Mouse (Mus musculus): Measurements from ENCODE around the gene Evc. TPM values are rescaled to one million over a fixed set of nuclear protein-coding genes. Genes with fewer than 3 reads are reported as not detected.

The Evc gene
- 21.5 and 24.0 TPM in 2 replicates for polyA plus RNA-seq (2014; fragmentation: Nextera tagmentation; extraction: Ambion mirVana)

DNA sequence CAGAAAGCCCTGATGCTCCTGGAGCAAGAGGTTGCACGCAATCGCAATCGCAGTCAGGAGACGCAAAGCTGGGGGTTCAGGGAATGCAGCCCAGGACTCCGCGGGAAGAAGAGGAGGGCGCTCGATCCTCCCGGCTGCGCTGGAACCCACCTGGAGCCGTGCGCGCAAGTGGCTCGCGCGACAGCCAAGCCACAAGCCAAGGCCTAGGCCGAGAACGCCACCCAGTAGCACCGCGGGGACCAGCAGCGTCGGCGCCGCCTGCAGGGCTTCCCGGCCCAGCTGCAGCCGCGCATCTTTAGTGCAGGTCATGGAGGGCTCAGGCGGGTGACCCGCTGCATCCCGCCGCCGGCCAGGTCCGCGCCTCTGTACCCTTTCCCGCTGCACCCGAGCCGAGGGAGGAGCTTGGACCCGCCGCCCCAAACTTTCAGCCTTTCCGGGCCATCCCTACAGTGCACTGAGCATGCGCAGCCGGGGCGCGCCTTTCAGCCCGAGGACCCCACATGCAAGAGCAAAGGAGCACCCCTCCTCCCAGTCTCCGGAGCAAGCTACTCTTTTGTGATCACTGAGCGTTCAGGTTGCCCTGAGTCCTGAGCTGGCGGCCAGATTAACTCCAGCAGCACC, at the start of gene Evc:
Gene Evc, minus strand, starts transcription at position 410 of the 621 bp plus-strand sequence.
- WGBS: under 1% methylated on average over 48 of the region's 48 CpGs
- peaks cover 18% of the 10 kb centered on the region for H3K4me1 ChIP-seq (ENCODE audit: control insufficient read depth, insufficient read depth, low read length)
- no peaks in the 10 kb centered on the region for H3K9me3 ChIP-seq (ENCODE audit: control insufficient read depth, low read length)

DNA sequence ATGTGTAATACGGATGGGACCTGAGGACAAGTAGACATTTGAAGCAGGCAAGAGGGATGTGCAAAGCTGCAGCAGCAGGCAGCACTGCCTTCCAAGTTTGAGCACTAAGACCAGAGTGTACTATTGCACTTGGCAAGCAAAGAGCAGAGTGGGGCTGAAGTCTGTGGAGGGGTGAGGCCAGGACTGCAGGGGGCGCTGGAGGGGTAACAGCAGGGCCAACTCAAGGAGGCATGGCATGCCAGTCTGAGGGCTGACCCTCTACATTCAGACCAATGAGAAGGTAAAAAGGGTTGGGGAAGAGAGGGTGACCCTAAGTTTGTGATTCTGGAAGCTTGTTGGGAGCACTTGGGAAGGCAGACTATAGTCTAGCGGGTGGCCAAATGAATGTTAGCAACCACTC, 46.9 kb upstream of the Evc start:
- Histone ChIP-seq H3K9ac (ENCODE audit: low read length) (no peak overlapping the region), H3K27ac (replicated peaks; ENCODE audit: low read depth, low read length) (no peak overlapping the region), H3K4me3 (ENCODE audit: low read depth, low read length) (no peak overlapping the region), H3K4me2 (ENCODE audit: low read depth, severe bottlenecking) (no peak overlapping the region), H3K27me3 (ENCODE audit: control insufficient read depth, insufficient read depth, low read length) (no peaks in the 10 kb centered on the region), H3K36me3 (ENCODE audit: control insufficient read depth, insufficient read depth, low read length) (peaks cover 6% of the 10 kb centered on the region), H3K9me3 (ENCODE audit: control insufficient read depth, low read length) (no peaks in the 10 kb centered on the region), H3K4me1 (ENCODE audit: control insufficient read depth, insufficient read depth, low read length) (no peaks in the 10 kb centered on the region)
- WGBS: 90% methylated on average over 3 of the region's 3 CpGs
- no peak for DNase-seq (ENCODE audit: low spot score)
- ATAC-seq (ENCODE audit: insufficient number of reproducible peaks, low FRiP score, low TSS enrichment, low read depth): no peak

More for the DNA sequence above, at the start of gene Evc:
- Histone ChIP-seq H3K4me3 (ENCODE audit: low read depth, low read length) (peak within 1 kb of the TSS; percentile 66), H3K4me2 (ENCODE audit: low read depth, severe bottlenecking) (peak within 1 kb of the TSS; percentile 79), H3K36me3 (ENCODE audit: control insufficient read depth, insufficient read depth, low read length) (no peaks in the 10 kb centered on the region), H3K27ac (replicated peaks; ENCODE audit: low read depth, low read length) (peak within 1 kb of the TSS; percentile 63), H3K9ac (ENCODE audit: low read length) (peak within 1 kb of the TSS; percentile 89), H3K27me3 (ENCODE audit: control insufficient read depth, insufficient read depth, low read length) (no peaks in the 10 kb centered on the region)
- ATAC-seq (ENCODE audit: insufficient number of reproducible peaks, low FRiP score, low TSS enrichment, low read depth) (peak; percentile 85), DNase-seq (ENCODE audit: low spot score) (peak; percentile 88)

- Histone ChIP-seq H3K9me3 (ENCODE audit: control insufficient read depth, low read length) (no peaks in the 10 kb centered on the region), H3K36me3 (ENCODE audit: control insufficient read depth, insufficient read depth, low read length) (peaks cover 6% of the 10 kb centered on the region), H3K27me3 (ENCODE audit: control insufficient read depth, insufficient read depth, low read length) (no peaks in the 10 kb centered on the region), H3K4me3 (ENCODE audit: low read depth, low read length) (no peak overlapping the region), H3K4me1 (ENCODE audit: control insufficient read depth, insufficient read depth, low read length) (no peaks in the 10 kb centered on the region), H3K27ac (replicated peaks; ENCODE audit: low read depth, low read length) (no peak overlapping the region), H3K4me2 (ENCODE audit: low read depth, severe bottlenecking) (no peak overlapping the region), H3K9ac (ENCODE audit: low read length) (no peak overlapping the region)
- DNase-seq (ENCODE audit: low spot score) (no peak), ATAC-seq (ENCODE audit: insufficient number of reproducible peaks, low FRiP score, low TSS enrichment, low read depth) (no peak)
- 94% methylated on average over 4 of the region's 4 CpGs for WGBS
Observed at GRCm38 (mm10) chr5:37380641-37381040, 43.9 kb upstream of the Evc start.

DNA sequence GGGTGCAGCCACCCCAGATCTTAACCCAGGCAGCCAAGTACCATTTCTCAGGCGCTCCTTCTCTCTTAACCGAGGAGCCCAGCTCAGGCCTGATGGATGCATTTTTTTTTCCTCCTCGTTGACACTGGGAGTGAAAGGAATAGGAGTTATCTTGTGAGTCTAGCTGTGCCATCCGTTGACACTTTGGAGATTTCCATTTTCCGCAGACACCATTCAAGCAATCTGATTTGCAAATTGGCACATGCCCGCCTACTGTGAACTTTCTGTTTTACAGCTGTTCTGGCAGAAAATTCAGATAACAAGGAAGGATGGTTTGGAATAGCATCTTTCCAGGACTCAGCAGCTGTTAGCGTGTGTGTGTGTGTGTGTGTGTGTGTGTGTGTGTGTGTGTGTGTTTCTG, 40.7 kb upstream of the Evc start:
- ATAC-seq (ENCODE audit: insufficient number of reproducible peaks, low FRiP score, low TSS enrichment, low read depth) (no peak), DNase-seq (ENCODE audit: low spot score) (no peak)
- 93% methylated on average over 7 of the region's 7 CpGs for WGBS
- H3K9me3 ChIP-seq (ENCODE audit: control insufficient read depth, low read length): no peaks in the 10 kb centered on the region
- H3K4me3 ChIP-seq (ENCODE audit: low read depth, low read length): no peak overlapping the region
- H3K27me3 ChIP-seq (ENCODE audit: control insufficient read depth, insufficient read depth, low read length): no peaks in the 10 kb centered on the region
- no peak overlapping the region for H3K4me2 ChIP-seq (ENCODE audit: low read depth, severe bottlenecking)
- H3K9ac ChIP-seq (ENCODE audit: low read length): no peak overlapping the region
- H3K27ac ChIP-seq (replicated peaks; ENCODE audit: low read depth, low read length): no peak overlapping the region
- no peaks in the 10 kb centered on the region for H3K4me1 ChIP-seq (ENCODE audit: control insufficient read depth, insufficient read depth, low read length)
- peaks cover 6% of the 10 kb centered on the region for H3K36me3 ChIP-seq (ENCODE audit: control insufficient read depth, insufficient read depth, low read length)

- Histone ChIP-seq H3K27ac (replicated peaks; ENCODE audit: low read depth, low read length) (no peak overlapping the region), H3K36me3 (ENCODE audit: control insufficient read depth, insufficient read depth, low read length) (no peaks in the 10 kb centered on the region), H3K4me1 (ENCODE audit: control insufficient read depth, insufficient read depth, low read length) (no peaks in the 10 kb centered on the region), H3K4me3 (ENCODE audit: low read depth, low read length) (no peak overlapping the region), H3K9ac (ENCODE audit: low read length) (no peak overlapping the region), H3K9me3 (ENCODE audit: control insufficient read depth, low read length) (no peaks in the 10 kb centered on the region), H3K4me2 (ENCODE audit: low read depth, severe bottlenecking) (no peak overlapping the region), H3K27me3 (ENCODE audit: control insufficient read depth, insufficient read depth, low read length) (no peaks in the 10 kb centered on the region)
- no peak for DNase-seq (ENCODE audit: low spot score)
- 92% methylated on average over 8 of the region's 8 CpGs for WGBS
- no peak for ATAC-seq (ENCODE audit: insufficient number of reproducible peaks, low FRiP score, low TSS enrichment, low read depth)
Observed at GRCm38 (mm10) chr5:37368796-37369195, 32.1 kb upstream of the Evc start.

DNA sequence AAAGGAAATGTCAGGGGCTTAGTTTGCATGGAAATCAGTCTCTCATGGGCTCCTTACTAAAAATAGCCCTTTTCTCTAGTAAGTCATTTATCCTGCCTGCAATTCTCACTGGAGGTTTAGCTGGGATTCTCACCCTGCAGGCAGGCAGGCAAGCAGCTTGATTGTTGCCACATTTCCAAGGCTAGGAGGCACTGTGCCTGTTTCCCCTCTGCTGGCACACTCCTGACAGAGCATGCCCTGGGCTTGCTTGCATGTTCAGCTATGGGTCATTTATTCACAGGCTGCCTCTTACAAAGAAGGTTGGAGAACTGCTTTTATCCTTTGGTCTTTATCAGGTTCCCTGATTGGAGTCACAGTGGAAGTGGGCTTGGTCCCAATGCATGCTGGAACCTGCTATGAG, 29.1 kb upstream of the Evc start:
- DNase-seq (ENCODE audit: low spot score) (no peak), ATAC-seq (ENCODE audit: insufficient number of reproducible peaks, low FRiP score, low TSS enrichment, low read depth) (no peak)
- H3K27ac ChIP-seq (replicated peaks; ENCODE audit: low read depth, low read length): no peak overlapping the region
- H3K4me1 ChIP-seq (ENCODE audit: control insufficient read depth, insufficient read depth, low read length): no peaks in the 10 kb centered on the region
- H3K9me3 ChIP-seq (ENCODE audit: control insufficient read depth, low read length): no peaks in the 10 kb centered on the region
- H3K36me3 ChIP-seq (ENCODE audit: control insufficient read depth, insufficient read depth, low read length): no peaks in the 10 kb centered on the region
- no peak overlapping the region for H3K4me3 ChIP-seq (ENCODE audit: low read depth, low read length)
- no peak overlapping the region for H3K9ac ChIP-seq (ENCODE audit: low read length)
- H3K4me2 ChIP-seq (ENCODE audit: low read depth, severe bottlenecking): no peak overlapping the region
- H3K27me3 ChIP-seq (ENCODE audit: control insufficient read depth, insufficient read depth, low read length): no peaks in the 10 kb centered on the region

DNA sequence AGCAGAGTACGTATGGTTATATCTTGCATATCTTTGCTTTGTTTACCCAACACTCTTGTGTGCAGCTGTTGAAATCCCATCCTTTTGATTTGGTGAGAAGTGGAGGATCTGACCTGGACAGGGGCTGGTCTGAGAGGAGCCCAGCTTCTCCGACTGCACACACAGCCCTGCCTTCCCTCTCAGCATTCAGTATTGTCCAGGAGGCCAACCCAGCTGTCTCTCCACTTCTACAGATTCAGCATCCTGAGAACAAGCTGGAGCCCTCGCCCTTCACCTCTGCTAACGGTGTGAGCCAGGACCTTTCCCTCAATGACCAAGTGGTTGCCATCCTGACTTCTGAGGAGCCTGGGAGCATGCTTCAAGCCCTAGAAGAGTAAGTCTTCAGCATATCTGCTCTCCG, 26.6 kb upstream of the Evc start:
- H3K27ac ChIP-seq (replicated peaks; ENCODE audit: low read depth, low read length): no peak overlapping the region
- no peaks in the 10 kb centered on the region for H3K4me1 ChIP-seq (ENCODE audit: control insufficient read depth, insufficient read depth, low read length)
- no peak overlapping the region for H3K4me3 ChIP-seq (ENCODE audit: low read depth, low read length)
- no peaks in the 10 kb centered on the region for H3K9me3 ChIP-seq (ENCODE audit: control insufficient read depth, low read length)
- 90% methylated on average over 5 of the region's 5 CpGs for whole genome bisulfite sequencing
- H3K9ac ChIP-seq (ENCODE audit: low read length): no peak overlapping the region
- H3K36me3 ChIP-seq (ENCODE audit: control insufficient read depth, insufficient read depth, low read length): no peaks in the 10 kb centered on the region
- ATAC-seq (ENCODE audit: insufficient number of reproducible peaks, low FRiP score, low TSS enrichment, low read depth) (no peak), DNase-seq (ENCODE audit: low spot score) (no peak)
- no peaks in the 10 kb centered on the region for H3K27me3 ChIP-seq (ENCODE audit: control insufficient read depth, insufficient read depth, low read length)
- no peak overlapping the region for H3K4me2 ChIP-seq (ENCODE audit: low read depth, severe bottlenecking)

GRCm38 (mm10) chr5:37362618-37363017, 25.9 kb upstream of the Evc start:
- no peak overlapping the region for H3K4me3 ChIP-seq (ENCODE audit: low read depth, low read length)
- H3K27ac ChIP-seq (replicated peaks; ENCODE audit: low read depth, low read length): no peak overlapping the region
- no peak overlapping the region for H3K9ac ChIP-seq (ENCODE audit: low read length)
- no peaks in the 10 kb centered on the region for H3K4me1 ChIP-seq (ENCODE audit: control insufficient read depth, insufficient read depth, low read length)
- no peaks in the 10 kb centered on the region for H3K9me3 ChIP-seq (ENCODE audit: control insufficient read depth, low read length)
- ATAC-seq (ENCODE audit: insufficient number of reproducible peaks, low FRiP score, low TSS enrichment, low read depth) (no peak), DNase-seq (ENCODE audit: low spot score) (no peak)
- no peak overlapping the region for H3K4me2 ChIP-seq (ENCODE audit: low read depth, severe bottlenecking)
- WGBS: 70% methylated on average over 5 of the region's 5 CpGs
- no peaks in the 10 kb centered on the region for H3K36me3 ChIP-seq (ENCODE audit: control insufficient read depth, insufficient read depth, low read length)
- H3K27me3 ChIP-seq (ENCODE audit: control insufficient read depth, insufficient read depth, low read length): no peaks in the 10 kb centered on the region

DNA sequence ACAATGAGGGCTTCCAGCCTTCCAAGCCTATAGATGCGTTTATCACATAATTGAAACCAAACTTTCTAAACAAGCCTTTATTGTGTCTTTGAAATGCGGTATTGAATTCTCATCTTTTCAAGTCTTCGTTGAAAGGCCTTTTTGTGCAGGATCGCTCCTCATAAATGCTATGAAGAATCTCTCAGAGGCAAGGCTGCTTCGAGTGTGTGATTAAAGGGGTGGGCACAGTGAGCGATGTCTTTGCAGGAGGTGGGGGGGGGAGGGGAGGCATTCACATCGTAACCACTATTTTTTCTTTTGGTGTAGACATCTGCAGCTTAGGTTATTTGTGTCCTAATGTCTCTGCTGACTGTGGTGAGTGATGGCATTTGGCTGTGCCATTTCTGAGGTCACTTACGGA, 19.3 kb upstream of the Evc start:
- no peak overlapping the region for H3K27ac ChIP-seq (replicated peaks; ENCODE audit: low read depth, low read length)
- no peaks in the 10 kb centered on the region for H3K4me1 ChIP-seq (ENCODE audit: control insufficient read depth, insufficient read depth, low read length)
- no peak overlapping the region for H3K9ac ChIP-seq (ENCODE audit: low read length)
- no peak overlapping the region for H3K4me3 ChIP-seq (ENCODE audit: low read depth, low read length)
- DNase-seq (ENCODE audit: low spot score) (no peak), ATAC-seq (ENCODE audit: insufficient number of reproducible peaks, low FRiP score, low TSS enrichment, low read depth) (no peak)
- no peaks in the 10 kb centered on the region for H3K9me3 ChIP-seq (ENCODE audit: control insufficient read depth, low read length)
- H3K36me3 ChIP-seq (ENCODE audit: control insufficient read depth, insufficient read depth, low read length): peaks cover 4% of the 10 kb centered on the region; the same call in 1 of the 2 replicates
- no peaks in the 10 kb centered on the region for H3K27me3 ChIP-seq (ENCODE audit: control insufficient read depth, insufficient read depth, low read length)
- 83% methylated on average over 8 of the region's 8 CpGs for WGBS
- H3K4me2 ChIP-seq (ENCODE audit: low read depth, severe bottlenecking): no peak overlapping the region

Data from limb, embryonic 11.5 days (tissue).